Mouse (Mus musculus): ENCODE data around the gene Cyp27a1.

Gene Cyp27a1

DNA sequence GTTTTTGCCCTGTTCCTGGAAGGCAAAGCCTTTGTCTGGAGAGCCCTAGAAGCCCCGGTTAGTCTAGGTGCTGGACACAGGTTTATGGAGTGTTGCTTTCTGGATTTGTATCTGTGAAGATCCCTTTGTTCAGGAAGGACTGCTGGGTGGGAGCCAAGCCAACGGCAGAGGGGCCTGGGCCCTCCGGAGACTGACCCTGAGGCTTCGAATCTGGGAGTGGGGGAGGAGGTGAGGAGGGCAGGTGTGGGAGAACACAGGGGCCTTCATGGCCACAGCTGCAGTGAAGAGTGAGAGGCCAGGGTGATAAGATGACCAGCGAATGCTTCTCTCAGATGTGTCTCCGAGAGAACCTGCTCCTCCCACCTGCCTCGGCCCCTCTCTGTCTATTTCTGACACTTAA lies 60.7 kb downstream of the Cyp27a1 start:
- no peak for DNase-seq

DNA sequence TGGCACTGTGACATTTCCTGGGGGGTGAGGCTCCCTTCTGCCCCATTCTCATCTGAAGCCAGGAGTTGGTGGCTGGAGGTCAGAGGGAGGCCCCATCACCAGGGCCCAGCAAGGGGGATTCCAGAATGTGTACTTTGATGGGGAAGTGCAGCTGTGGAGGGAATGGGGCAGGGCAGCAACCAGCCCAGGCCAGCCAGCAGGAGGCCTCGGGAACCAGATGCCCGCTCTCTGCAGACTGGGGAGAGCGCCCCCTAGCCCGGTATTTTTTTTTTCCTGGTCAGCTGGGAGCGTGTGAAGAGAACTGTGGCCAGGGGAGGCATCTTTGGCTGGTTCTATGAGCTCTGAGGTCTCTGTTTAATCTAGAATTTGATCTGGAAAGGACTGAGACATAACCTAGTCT lies 62.4 kb downstream of the Cyp27a1 start:
- DNase-seq, result no peak

DNA sequence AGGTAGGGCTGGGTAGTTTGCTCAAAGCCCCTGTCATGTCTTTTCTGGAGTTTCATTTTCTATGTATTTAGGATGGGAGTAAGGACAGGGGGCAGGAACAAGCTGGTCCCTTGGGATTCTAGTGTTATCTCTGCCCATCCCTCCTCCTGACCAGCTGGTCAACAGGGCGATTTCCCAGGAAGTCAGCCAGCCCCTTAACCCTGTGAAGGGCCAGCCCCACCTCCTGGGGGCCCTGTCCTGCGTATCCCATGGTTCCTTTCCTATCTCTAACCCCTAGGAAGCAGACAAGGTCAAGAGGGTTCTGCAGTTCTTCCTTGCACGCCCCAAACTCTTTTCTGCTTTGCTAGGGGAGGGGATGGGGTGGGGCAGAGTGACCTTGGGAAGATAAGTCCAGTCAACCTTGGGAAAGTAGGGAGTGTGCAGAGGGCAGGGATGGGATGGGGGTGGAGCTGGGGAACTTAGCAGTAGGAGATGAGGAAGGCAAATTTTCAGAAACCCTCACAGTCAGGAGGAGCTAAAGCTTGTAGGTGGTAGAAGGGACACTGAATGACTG lies 65.6 kb downstream of the Cyp27a1 start:
- no peak for DNase-seq

- no peak for DNase-seq
These were observed 68.7 kb downstream of the Cyp27a1 start for GRCm38 (mm10) chr1:74782045-74782444.

GRCm38 (mm10) chr1:74783554-74783953 lies 70.2 kb downstream of the Cyp27a1 start:
- no peak for DNase-seq

DNA sequence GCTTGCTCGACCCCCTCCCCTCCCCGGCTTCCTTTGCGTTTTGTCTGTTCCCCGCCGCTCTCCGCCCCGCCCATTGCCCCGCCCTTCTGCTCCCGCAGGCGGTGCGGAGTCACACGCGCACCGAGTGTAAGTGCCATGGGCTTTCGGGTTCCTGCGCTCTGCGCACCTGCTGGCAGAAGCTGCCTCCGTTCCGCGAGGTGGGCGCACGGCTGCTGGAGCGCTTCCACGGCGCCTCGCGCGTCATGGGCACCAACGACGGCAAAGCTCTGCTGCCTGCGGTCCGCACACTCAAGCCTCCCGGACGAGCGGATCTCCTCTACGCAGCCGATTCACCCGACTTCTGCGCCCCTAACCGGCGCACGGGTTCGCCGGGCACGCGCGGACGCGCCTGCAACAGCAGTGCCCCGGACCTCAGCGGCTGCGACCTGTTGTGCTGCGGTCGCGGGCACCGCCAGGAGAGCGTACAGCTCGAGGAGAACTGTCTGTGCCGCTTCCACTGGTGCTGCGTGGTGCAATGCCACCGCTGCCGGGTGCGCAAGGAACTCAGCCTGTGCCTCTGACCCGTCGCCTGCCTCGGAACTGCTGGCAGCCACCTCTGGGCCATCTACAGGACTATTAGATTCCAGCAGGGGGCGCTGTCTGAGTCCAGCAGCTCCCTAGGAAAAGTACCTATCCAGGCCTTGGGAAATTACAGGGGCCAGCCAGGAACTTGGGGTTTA lies 70.8 kb downstream of the Cyp27a1 start:
- DNase-seq, result no peak
